Mouse (Mus musculus): ENCODE measurements around the gene Zfp462. TPM values are rescaled to one million over a fixed set of nuclear protein-coding genes. Genes with fewer than 3 reads are reported as not detected.

Zfp462 gene
- polyA plus RNA-seq (2015; fragmentation: Illumina TruSeq; extraction: RNeasy Lipid Tissue Mini Kit (QIAGEN cat#74804); ENCODE audit: insufficient read depth, low read depth, low replicate concordance): 3.2 TPM

GRCm38 (mm10) chr4:54944921-54945430 is at the start of gene Zfp462:
TSS of gene Zfp462 (plus strand) at chr4:54945048.

